Mouse (Mus musculus) B cell, adult 2 months (primary cell): ENCODE measurements around the gene Blcap.

Experiments used
- DNase-seq, 2 experiments: peaks; one replicate each; pipeline ENCODE4 v3.0.0; 2022

Gene Blcap

GRCm38 (mm10) chr2:157517526-157517925 lies 53.5 kb downstream of the Blcap start:
- DNase-seq, result no peak

GRCm38 (mm10) chr2:157514353-157514752 lies 56.7 kb downstream of the Blcap start:
- no peak for DNase-seq

- no peak for DNase-seq
Observed at GRCm38 (mm10) chr2:157513737-157514208, 57.3 kb downstream of the Blcap start.

- no peak for DNase-seq
Observed at GRCm38 (mm10) chr2:157512859-157513258, 58.2 kb downstream of the Blcap start.

GRCm38 (mm10) chr2:157510031-157510430 lies 61.0 kb downstream of the Blcap start:
- DNase-seq, result no peak

- DNase-seq, result no peak
Observed at GRCm38 (mm10) chr2:157509182-157509581, 61.9 kb downstream of the Blcap start.

- no peak for DNase-seq
Observed at GRCm38 (mm10) chr2:157506779-157507178, 64.3 kb downstream of the Blcap start.
